Mouse (Mus musculus): Measurements from ENCODE around the gene Cox4i1.
"Not testable (repeated sequence)": the region's sequence is repeated elsewhere in the genome, so short reads cannot be mapped to it uniquely, and the experiment has no call there.

Gene Cox4i1

GRCm38 (mm10) chr8:120664566-120664965 lies 3.5 kb upstream of the Cox4i1 start:
- DNase-seq (ENCODE audit: low spot score) = no peak

- DNase-seq (ENCODE audit: low spot score) = no peak
Observed at GRCm38 (mm10) chr8:120665726-120666455, 2.1 kb upstream of the Cox4i1 start.

- DNase-seq (ENCODE audit: low spot score) = no peak
Observed at GRCm38 (mm10) chr8:120666807-120667470, 1.1 kb upstream of the Cox4i1 start.

DNA sequence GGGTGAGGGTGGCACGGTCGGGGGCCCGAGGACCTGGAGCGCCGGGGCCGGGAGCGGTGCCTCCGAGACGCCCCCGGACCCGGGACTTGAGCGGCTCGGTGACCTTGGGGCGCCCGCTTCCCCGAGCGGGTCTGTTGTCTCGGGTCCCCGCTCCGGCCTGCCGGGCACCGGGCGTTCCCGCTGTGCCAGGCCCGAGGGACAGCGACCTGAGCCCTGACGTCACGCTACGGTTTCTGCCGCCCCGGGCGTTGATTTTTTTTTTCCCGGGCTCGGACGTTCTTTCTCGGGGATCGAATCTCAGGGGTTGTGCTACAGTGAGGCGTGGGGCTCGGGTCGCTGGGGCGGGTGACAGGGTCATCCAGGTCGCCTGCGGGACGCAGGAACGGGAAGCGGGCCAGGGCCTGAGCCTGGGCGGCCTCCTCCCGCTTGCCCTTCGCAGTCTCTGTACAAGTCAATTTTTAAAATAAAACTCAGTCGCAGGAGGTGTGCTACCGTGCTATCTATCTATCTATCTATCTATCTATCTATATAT lies 418 bp downstream of the Cox4i1 start, which contains the start of gene Emc8:
TSS of gene Emc8 (minus strand) at position 200 of the 532 bp plus-strand sequence.
- DNase-seq (ENCODE audit: low spot score) = no peak

GRCm38 (mm10) chr8:120671775-120672174 lies 3.8 kb downstream of the Cox4i1 start:
- no peak for DNase-seq (ENCODE audit: low spot score)

GRCm38 (mm10) chr8:120672626-120673229 lies 4.7 kb downstream of the Cox4i1 start:
- DNase-seq (ENCODE audit: low spot score) = no peak

DNA sequence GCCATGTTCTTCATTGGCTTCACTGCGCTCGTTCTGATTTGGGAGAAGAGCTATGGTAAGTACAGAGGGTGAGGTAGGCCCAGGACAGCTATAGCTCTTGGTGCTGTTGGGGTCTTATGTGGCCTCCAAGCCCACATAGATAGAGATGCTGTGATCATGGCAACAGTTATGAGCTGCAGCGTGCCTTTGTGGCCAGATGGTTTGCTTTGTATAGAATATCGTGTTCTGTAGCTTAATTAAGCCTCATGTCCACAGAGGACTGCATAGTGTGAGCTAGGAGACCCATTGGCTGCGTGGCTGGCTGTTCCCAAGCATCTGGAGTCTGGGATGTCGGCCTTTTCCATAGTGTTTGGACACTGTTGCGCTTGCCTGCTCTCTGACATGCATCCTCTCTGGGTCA lies 5.3 kb downstream of the Cox4i1 start:
- no peak for DNase-seq (ENCODE audit: low spot score)

- DNase-seq (ENCODE audit: low spot score) = no peak
Observed at GRCm38 (mm10) chr8:120675718-120676117, 7.7 kb downstream of the Cox4i1 start.

DNA sequence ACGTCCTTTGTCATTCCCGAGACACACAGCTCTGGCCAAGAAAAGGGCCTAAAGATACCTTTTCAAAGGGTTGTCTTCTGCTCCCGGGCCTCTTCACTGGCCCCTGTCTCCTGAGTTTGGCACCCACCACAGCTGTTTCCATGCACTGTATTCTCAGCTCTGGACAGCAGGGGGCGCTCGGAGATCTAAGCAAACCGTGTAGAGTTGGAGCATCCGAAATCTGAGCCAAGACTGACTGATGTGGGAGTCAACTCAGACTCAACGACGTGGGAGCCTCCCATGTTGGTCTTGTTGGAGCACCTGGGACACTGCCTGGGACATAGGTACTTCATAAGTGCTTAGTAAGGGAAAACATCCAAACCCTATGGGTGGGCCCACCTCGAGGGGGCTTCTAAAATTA lies 10.4 kb downstream of the Cox4i1 start:
- DNase-seq (ENCODE audit: low spot score) = peak; percentile 74

- no peak for DNase-seq (ENCODE audit: low spot score)
Observed at GRCm38 (mm10) chr8:120679629-120680387, 11.8 kb downstream of the Cox4i1 start.

- not testable (repeated sequence) for DNase-seq (ENCODE audit: low spot score)
Observed at GRCm38 (mm10) chr8:120680405-120680804, 12.4 kb downstream of the Cox4i1 start.

DNA sequence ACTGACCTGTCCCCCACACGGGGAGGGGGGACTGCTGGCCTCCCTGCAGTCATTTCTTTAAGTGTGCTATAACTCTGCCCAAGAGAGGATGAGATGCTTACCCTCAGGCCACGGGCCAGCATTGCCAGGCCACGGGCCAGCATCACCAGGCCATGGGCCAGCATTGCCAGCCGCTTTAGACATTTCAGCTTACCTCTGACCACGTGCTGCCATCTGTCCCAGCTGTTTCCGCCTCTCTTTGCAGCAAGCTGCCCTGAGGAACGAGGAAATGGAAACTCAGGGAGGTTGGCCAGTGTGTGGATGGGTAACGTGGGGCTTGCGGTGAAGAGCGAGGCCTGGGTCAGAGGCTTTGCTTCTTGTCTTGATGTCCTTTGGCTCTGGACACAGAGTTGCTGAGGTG lies 13.1 kb downstream of the Cox4i1 start:
- DNase-seq (ENCODE audit: low spot score) = no peak

DNA sequence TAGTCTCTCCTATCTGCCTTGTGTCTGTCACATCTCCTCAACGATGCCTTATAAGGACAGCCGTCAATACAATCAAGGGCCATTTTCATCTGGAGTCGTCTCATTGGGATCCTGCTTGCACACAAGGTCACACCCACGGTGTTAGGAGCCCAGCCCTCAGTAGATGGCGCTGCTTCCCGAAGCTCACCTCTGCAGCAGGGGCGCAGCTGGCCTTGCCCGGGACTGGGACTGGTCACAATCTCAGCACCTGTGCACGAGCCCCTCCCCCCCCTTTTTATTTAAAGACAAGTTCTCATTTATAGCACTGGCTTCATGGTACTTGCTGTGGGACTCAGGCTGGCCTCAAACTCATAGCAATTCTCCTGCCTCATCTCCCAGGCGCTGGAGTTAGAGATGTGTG lies 15.6 kb downstream of the Cox4i1 start:
- no peak for DNase-seq (ENCODE audit: low spot score)

- no peak for DNase-seq (ENCODE audit: low spot score)
Observed at GRCm38 (mm10) chr8:120684082-120684481, 16.1 kb downstream of the Cox4i1 start.

DNA sequence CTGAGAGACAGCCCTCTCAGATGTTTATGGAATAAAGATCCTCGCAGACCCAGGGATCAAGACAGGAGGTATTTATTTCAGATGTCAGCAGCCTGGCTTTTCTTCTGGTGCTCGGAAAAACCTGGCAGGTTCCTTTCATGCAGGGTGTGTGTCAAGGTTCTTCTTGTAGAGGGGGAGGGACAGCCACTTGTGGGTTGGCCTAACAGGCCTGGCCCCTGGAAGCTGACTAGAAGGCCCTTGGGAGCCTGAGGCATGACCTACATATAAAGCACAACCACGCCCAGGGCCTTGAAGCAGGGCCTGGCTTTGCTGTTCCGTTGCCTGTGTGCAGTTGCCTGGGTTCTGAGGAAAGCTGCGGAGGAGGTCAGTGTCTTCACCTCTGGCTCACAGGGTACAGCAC lies 17.1 kb downstream of the Cox4i1 start:
- DNase-seq (ENCODE audit: low spot score) = no peak

DNA sequence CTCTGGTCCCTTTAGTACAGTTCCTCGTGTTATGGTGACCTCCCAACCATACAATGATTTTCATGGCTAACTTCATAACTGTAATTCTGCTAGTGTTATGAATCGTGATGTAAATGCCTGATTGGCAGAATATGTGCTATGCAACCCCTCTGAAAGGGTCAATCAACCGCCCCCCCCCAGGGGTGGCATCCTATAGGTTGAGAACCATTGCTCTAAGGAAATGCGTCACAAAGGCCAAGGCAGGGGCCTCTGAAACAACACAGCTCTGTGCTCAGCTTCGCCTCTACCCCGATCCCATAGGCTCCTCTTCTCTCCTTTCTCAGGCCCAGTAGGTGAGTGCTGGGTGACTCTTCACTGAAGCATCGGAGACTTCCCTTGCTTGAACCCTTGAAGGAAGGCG lies 17.6 kb downstream of the Cox4i1 start:
- DNase-seq (ENCODE audit: low spot score) = no peak

DNA sequence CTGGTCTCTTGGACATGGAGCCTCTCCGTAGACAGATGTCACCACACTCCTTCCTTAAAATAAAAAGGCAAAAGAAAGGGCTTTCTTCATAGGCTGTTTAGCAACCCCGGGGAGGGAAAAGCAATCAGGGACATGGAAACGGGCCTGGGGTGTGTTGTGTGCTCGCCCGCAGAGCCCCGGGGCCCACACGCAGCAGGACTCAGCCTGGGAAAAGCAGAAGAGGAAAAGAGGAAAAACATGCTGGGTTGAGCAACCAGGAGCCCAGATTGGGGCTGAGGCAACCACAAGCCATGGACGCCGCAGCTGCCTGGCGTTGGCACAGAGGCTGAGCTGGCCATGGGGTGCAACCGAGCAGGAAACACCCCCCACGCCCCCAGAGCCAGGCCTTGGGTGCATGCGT lies 18.0 kb downstream of the Cox4i1 start:
- DNase-seq (ENCODE audit: low spot score) = no peak

DNA sequence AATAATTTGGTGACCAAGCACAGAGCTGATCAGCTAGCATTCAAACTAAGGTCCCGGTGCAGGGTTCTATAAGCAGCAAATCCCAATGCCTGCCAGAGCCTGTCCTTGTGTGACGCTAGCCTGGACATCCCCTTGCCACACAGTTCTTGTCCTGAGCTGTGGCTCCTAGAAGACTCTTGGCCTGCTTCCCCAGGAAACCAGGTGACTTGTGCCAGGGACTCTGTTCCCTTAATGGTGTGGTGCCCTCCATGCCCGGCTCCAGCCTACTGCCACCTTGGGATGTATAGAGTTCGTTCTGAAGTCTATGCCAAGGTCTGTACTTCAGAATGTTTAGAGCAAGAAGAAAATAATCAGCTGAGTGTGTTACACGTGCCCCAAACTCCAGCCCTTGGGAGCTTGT lies 18.6 kb downstream of the Cox4i1 start:
- DNase-seq (ENCODE audit: low spot score) = no peak

GRCm38 (mm10) chr8:120687786-120688185 lies 19.8 kb downstream of the Cox4i1 start:
- no peak for DNase-seq (ENCODE audit: low spot score)

GRCm38 (mm10) chr8:120688511-120688910 lies 20.5 kb downstream of the Cox4i1 start:
- DNase-seq (ENCODE audit: low spot score) = no peak

DNA sequence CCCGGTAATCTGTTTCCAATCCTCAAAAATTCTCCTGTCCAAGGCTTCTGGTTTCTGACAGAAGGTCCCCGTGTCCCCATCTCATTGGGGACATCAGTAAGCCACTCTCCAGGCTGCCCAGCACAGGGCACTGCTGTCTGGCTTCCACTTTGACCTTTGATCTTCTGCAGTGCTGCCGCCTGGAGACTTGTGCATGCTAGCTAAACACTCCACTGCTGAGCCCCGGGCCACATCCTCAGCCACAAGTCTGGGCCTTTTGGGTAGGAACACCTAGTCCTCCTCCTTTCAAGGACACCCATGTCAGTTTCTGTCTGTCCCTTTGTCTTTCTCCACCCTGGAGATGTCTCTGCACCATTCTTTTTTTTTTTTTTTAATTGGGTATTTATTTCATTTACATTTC lies 24.9 kb downstream of the Cox4i1 start:
- no peak for DNase-seq (ENCODE audit: low spot score)

DNA sequence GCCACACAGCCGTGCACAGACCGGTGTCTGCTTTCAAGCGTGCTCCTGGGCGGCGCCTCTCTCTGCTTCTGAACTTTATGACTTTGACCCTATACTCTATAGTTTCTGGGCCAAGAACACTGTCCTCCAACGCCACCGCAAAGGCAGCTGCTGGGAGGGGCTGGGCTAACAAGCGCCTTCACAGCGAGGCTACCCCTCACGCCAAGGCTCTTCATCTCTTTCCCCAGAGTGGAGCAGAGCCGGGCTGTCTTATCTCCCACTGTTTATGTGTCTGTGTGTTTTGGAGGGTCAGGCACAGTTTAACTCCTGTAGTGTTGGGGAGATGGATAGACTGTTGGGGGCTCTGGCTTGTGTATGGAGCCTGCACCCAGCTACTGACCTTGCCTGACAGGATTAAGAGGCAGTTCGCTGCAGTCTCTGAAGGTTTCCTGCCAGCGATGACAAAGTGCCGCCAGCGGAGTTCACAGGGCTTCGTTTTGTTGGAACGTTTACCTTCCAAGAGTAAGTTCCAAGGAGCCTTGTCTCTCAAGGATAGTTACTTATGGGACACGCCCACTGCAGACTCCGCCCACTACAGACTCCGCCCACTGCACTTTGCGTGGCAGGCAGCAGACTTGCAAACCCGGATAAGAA lies 26.0 kb downstream of the Cox4i1 start:
- no peak for DNase-seq (ENCODE audit: low spot score)

Data from ovary, postnatal 10 days (tissue).